Mouse (Mus musculus) heart, embryonic 12.5 days (tissue): ENCODE measurements around the gene Rpap2. TPM values are rescaled to one million over a fixed set of nuclear protein-coding genes. Genes with fewer than 3 reads are reported as not detected.

Experiments used
- ATAC-seq: fragments of 200-750 bp; cut with Nextera tagmentation; 2 replicates; pipeline ENCODE4 v1.8.0; 2017; ENCODE audit warnings: moderate TSS enrichment, moderate library complexity; ENCODE audit not compliant: insufficient number of reproducible peaks, low FRiP score
- H3K27ac ChIP-seq: fragments of 300-500 bp; sonication (generic); 2 replicates; pipeline ENCODE4 v1.5.1; 2016; ENCODE audit warnings: mild to moderate bottlenecking, moderate library complexity; ENCODE audit not compliant: poor library complexity, severe bottlenecking
- H3K27me3 ChIP-seq: fragments of 300-500 bp; sonication (generic); replicated peaks from 2 replicates; pipeline ENCODE4 v1.6.1; 2016; ENCODE audit warnings: mild to moderate bottlenecking, moderate library complexity
- H3K36me3 ChIP-seq: fragments of 300-500 bp; sonication (generic); 2 replicates; pipeline ENCODE4 v1.6.1; 2016; ENCODE audit warnings: mild to moderate bottlenecking, moderate library complexity
- H3K4me1 ChIP-seq: fragments of 300-500 bp; sonication (generic); replicated peaks from 2 replicates; pipeline ENCODE4 v1.6.1; 2016; ENCODE audit warnings: mild to moderate bottlenecking
- H3K4me2 ChIP-seq: fragments of 300-500 bp; sonication (generic); 2 replicates; pipeline ENCODE4 v1.6.1; 2016; ENCODE audit warnings: mild to moderate bottlenecking, moderate library complexity
- H3K4me3 ChIP-seq: fragments of 300-500 bp; sonication (generic); 2 replicates; pipeline ENCODE4 v1.5.1; 2016; ENCODE audit warnings: mild to moderate bottlenecking
- H3K9ac ChIP-seq: fragments of 300-500 bp; sonication (generic); 2 replicates; pipeline ENCODE4 v1.6.1; 2016; ENCODE audit warnings: mild to moderate bottlenecking, moderate library complexity
- H3K9me3 ChIP-seq: fragments of 300-500 bp; sonication (generic); replicated peaks from 2 replicates; pipeline ENCODE4 v1.6.1; 2016; ENCODE audit warnings: mild to moderate bottlenecking, moderate library complexity
- WGBS: fragments of 180-500 bp; shearing (Covaris S2); methylation state at CpG from one replicate; pipeline ENCODE4 v1.1.7; 2016; 5-methylcytosine and 5-hydroxymethylcytosine counted together
- polyA plus RNA-seq: library from polyadenylated mRNA; unstranded; fragments of >200 nt; fragmentation: Nextera tagmentation; extraction: Ambion mirVana; gene quantifications from 2 replicates; pipeline ENCODE4 v1.2.1, GENCODE M21; 2016

The Rpap2 gene
- polyA plus RNA-seq = 11.7 and 13.7 TPM in 2 replicates

DNA sequence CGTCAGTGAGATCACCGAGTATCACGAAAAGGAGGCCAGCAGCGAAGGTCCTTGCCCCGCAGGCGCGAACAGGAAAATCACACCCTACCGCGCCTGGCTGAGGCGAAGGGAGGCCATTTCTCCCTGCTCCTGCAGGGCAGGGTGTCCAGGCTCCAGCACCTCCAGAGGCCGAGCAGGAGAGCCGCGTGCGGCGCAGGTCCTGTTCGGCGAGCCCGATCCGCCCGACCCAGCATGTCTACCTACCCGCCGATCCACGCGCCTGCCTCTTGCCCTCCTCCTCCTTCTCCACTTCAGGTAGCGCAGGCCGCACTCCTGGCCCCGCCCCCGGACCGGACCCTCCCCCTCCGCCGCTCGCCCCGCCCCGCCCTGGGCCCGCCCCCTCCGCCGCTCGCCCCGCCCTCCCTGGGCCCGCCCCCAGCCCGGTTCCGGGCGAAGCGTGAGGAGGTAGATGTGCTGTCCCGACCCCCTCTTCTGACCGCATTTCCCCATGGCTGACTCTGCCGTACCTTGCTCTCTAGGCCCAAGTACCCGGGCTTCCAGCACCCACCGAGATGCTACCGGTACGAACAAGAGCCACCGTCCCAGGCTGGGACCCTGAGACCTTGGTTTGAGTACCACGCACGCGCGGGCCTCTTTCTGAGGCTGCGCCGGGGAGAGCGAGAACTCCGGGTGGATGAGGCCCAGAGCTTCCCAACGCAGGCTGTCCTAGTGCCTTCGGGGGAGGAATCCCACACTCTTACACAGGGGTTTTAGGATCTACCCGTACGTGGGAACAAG, at the start of gene Rpap2, which contains the start of gene Glmn:
Gene Rpap2, plus strand, starts transcription at position 73 of the 777 bp plus-strand sequence.
Gene Glmn, minus strand, starts transcription at position 588 of the 777 bp plus-strand sequence.
- ATAC-seq = peak; percentile 98
- Histone ChIP-seq H3K27ac (peak within 1 kb of the TSS; percentile 86), H3K4me1 (0 out of 2 replicates have a peak, but pooled peaks cover 6% of the 10 kb centered on the region), H3K4me3 (peak within 1 kb of the TSS; percentile 93), H3K36me3 (peaks cover 20% of the 10 kb centered on the region), H3K9ac (peak within 1 kb of the TSS; percentile 93), H3K27me3 (no peaks in the 10 kb centered on the region), H3K9me3 (no peaks in the 10 kb centered on the region), H3K4me2 (peak within 1 kb of the TSS; percentile 89)
- WGBS = under 1% methylated on average over 57 of the region's 64 CpGs

DNA sequence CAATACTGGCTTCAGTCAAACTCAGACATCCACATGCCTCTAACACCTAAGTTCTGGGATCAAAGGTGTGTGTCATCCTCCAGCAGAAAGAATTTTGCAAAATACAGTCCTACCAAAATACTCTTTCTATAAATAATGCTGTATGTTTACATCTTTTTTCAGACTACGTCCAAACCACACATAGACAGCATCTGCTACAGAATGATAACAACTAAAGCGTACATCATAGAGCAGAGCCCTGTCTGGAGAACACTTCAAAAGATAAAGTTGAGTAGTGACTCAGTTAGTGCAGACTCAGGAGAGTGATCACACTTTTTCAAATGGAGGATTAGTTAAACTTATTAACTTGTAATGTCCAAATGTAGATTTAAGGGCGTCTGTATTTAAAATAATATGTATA, 49.2 kb upstream of the Rpap2 start:
- ATAC-seq = peak; percentile 91
- 66% methylated on average over 3 of the region's 3 CpGs for WGBS
- no peak overlapping the region for H3K4me3 ChIP-seq
- H3K4me2 ChIP-seq = no peak overlapping the region
- H3K4me1 ChIP-seq = peaks cover 7% of the 10 kb centered on the region; the same call in 1 of the 2 replicates
- no peak overlapping the region for H3K9ac ChIP-seq
- H3K27me3 ChIP-seq = no peaks in the 10 kb centered on the region
- H3K9me3 ChIP-seq = no peaks in the 10 kb centered on the region
- peaks cover 33% of the 10 kb centered on the region for H3K36me3 ChIP-seq
- no peak overlapping the region for H3K27ac ChIP-seq

DNA sequence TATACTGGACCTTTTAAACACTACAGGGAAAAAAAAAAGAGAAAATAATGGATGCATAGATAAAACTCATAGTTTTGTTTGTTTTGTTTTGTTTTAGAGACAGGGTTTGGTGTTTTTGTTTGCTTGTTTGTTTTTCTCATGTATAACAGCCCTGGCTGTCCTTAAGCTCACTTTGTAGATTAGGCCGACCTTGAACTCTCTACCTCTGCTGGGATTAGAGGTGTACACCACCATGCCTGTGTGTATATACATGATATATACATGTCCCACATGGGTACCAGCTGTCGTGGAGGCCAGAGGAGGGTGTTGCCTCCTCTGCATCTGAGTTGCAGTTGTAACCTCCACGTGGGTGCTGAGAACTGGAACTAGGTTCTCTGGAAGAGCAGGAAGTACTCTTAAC, 48.7 kb upstream of the Rpap2 start:
- no peak overlapping the region for H3K4me2 ChIP-seq
- no peak overlapping the region for H3K9ac ChIP-seq
- peaks cover 7% of the 10 kb centered on the region; the same call in 1 of the 2 replicates for H3K4me1 ChIP-seq
- H3K4me3 ChIP-seq = no peak overlapping the region
- H3K27me3 ChIP-seq = no peaks in the 10 kb centered on the region
- H3K9me3 ChIP-seq = no peaks in the 10 kb centered on the region
- WGBS = 79% methylated on average over 3 of the region's 3 CpGs
- no peak for ATAC-seq
- H3K27ac ChIP-seq = no peak overlapping the region
- H3K36me3 ChIP-seq = peaks cover 35% of the 10 kb centered on the region

GRCm38 (mm10) chr5:107554336-107554735, 42.8 kb upstream of the Rpap2 start:
- no peak for ATAC-seq

DNA sequence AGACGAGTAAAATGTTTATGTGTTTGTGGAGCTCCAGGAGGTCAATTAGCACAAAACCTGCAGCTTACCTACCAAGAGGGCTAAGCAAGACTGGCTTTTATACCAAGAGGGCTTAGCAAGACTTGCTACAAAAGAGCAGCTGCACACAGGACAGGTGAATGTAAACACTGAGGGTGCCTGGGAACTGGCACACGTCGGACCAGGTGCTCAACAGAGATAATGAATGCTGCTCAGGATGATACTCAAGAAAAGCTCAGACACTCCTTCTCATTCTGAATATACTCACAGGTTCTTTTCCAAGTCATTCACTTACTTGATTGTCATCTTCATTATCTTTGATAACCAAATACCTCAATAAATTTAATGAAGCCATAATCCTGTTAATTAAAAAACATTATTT, 40.2 kb upstream of the Rpap2 start:
- Histone ChIP-seq H3K4me1 (no peaks in the 10 kb centered on the region), H3K4me3 (no peak overlapping the region)

More at GRCm38 (mm10) chr5:107554336-107554735, 42.8 kb upstream of the Rpap2 start:
- 82% methylated on average over 5 of the region's 5 CpGs for WGBS
- Histone ChIP-seq H3K4me1 (peaks cover 1% of the 10 kb centered on the region; the same call in 1 of the 2 replicates), H3K9me3 (no peaks in the 10 kb centered on the region), H3K36me3 (peaks cover 47% of the 10 kb centered on the region), H3K9ac (no peak overlapping the region), H3K27ac (no peak overlapping the region), H3K27me3 (no peaks in the 10 kb centered on the region), H3K4me2 (no peak overlapping the region), H3K4me3 (no peak overlapping the region)

GRCm38 (mm10) chr5:107569148-107569547, 28.0 kb upstream of the Rpap2 start:
- Histone ChIP-seq H3K36me3 (peaks cover 58% of the 10 kb centered on the region), H3K4me2 (no peak overlapping the region), H3K27me3 (no peaks in the 10 kb centered on the region), H3K9me3 (no peaks in the 10 kb centered on the region; the same call in 1 of the 2 replicates), H3K4me3 (no peak overlapping the region), H3K4me1 (no peaks in the 10 kb centered on the region), H3K9ac (no peak overlapping the region), H3K27ac (no peak overlapping the region)
- 96% methylated on average over 9 of the region's 9 CpGs for WGBS
- no peak for ATAC-seq

More for the DNA sequence above, 40.2 kb upstream of the Rpap2 start:
- H3K27ac ChIP-seq = no peak overlapping the region
- WGBS = 73% methylated on average over 3 of the region's 3 CpGs
- no peak for ATAC-seq
- H3K36me3 ChIP-seq = peaks cover 51% of the 10 kb centered on the region
- H3K9ac ChIP-seq = no peak overlapping the region
- no peak overlapping the region for H3K4me2 ChIP-seq
- no peaks in the 10 kb centered on the region for H3K9me3 ChIP-seq
- H3K27me3 ChIP-seq = no peaks in the 10 kb centered on the region

DNA sequence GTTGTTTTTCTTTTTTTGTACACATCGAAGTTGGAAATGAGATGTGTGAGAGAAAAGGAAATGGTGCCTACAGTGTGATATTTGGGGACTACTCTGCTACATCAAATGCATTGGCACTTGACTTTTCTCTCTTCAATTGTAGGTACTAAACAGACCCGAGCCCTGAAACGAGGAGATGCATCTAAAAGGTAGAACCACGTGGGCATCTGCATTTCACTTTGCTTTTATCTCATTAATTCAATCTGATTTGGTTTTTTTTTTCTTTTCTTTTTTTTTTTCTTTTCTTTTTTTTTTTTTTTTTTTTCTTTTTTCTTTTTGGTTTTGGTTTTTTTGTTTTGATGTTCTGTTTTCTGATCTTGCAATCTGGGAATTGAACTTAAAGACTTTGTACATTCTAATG, 1.2 kb downstream of the Rpap2 start:
- H3K9me3 ChIP-seq = no peaks in the 10 kb centered on the region
- 26% methylated on average over 4 of the region's 4 CpGs for WGBS
- H3K4me3 ChIP-seq = peak overlapping the region; percentile 93
- peak overlapping the region; percentile 89 for H3K4me2 ChIP-seq
- H3K36me3 ChIP-seq = peaks cover 21% of the 10 kb centered on the region
- no peaks in the 10 kb centered on the region for H3K27me3 ChIP-seq
- H3K9ac ChIP-seq = peak overlapping the region; percentile 93; the same call in 1 of the 2 replicates
- ATAC-seq = no peak
- H3K27ac ChIP-seq = no peak overlapping the region
- 0 out of 2 replicates have a peak, but pooled peaks cover 6% of the 10 kb centered on the region for H3K4me1 ChIP-seq

DNA sequence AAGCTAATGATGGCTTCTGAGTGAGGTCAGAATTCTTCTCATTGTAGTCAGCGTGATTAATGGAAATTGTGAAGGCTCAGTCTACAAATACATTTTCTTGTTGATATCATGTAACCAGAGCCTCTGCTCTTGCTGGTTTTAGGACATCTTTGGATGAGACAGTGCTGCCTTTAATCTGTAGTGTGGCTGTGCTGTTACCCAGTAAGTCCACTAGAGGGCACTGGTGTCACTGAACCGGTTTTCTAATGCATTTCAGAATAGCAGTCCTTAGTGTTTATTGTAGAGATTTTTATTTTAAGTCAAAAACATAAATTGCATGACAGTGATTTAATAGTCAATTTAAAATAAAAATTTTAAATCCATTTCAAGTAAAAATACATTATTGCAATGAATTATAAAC, 14.1 kb downstream of the Rpap2 start:
- Histone ChIP-seq H3K4me3 (no peak overlapping the region), H3K27me3 (no peaks in the 10 kb centered on the region), H3K27ac (no peak overlapping the region), H3K4me1 (no peaks in the 10 kb centered on the region), H3K36me3 (peaks cover 32% of the 10 kb centered on the region), H3K9ac (no peak overlapping the region), H3K4me2 (no peak overlapping the region), H3K9me3 (no peaks in the 10 kb centered on the region)
- ATAC-seq = no peak
- 3% methylated on average over 2 of the region's 2 CpGs for WGBS

GRCm38 (mm10) chr5:107617986-107618385, 20.8 kb downstream of the Rpap2 start:
- H3K27me3 ChIP-seq = no peaks in the 10 kb centered on the region
- H3K4me3 ChIP-seq = no peak overlapping the region
- no peak overlapping the region for H3K4me2 ChIP-seq
- no peak overlapping the region for H3K27ac ChIP-seq
- ATAC-seq = no peak
- 87% methylated on average over 6 of the region's 6 CpGs for WGBS
- H3K36me3 ChIP-seq = peaks cover 60% of the 10 kb centered on the region
- no peak overlapping the region for H3K9ac ChIP-seq
- no peaks in the 10 kb centered on the region for H3K9me3 ChIP-seq
- no peaks in the 10 kb centered on the region for H3K4me1 ChIP-seq

DNA sequence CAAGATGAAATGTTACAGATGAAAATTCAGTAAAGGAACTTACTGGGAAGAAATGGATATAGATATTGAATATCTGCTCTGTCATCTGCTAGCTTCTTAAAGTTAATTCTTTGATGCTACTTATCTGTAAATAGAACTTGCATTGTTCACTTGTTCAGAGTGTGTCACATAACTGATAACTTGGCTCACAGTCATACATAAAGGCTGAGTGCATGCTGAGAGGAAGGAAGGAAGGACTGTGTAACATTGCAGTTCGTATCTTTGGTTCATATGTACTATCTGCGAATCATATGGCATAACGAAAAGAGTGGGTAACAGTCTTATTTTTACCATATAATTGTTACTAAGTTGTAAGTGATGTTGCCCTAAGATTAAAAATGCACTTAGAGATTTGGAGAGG, 24.2 kb downstream of the Rpap2 start:
- H3K4me3 ChIP-seq = no peak overlapping the region
- H3K9me3 ChIP-seq = no peaks in the 10 kb centered on the region
- H3K9ac ChIP-seq = no peak overlapping the region
- H3K27ac ChIP-seq = no peak overlapping the region
- peaks cover 60% of the 10 kb centered on the region for H3K36me3 ChIP-seq
- H3K4me2 ChIP-seq = no peak overlapping the region
- ATAC-seq = no peak
- WGBS = 76% methylated on average over 3 of the region's 3 CpGs
- no peaks in the 10 kb centered on the region for H3K27me3 ChIP-seq
- no peaks in the 10 kb centered on the region for H3K4me1 ChIP-seq

- ATAC-seq = no peak
- no peaks in the 10 kb centered on the region for H3K4me1 ChIP-seq
- H3K9me3 ChIP-seq = no peaks in the 10 kb centered on the region
- H3K4me3 ChIP-seq = no peak overlapping the region
- no peak overlapping the region for H3K9ac ChIP-seq
- no peak overlapping the region for H3K27ac ChIP-seq
- no peak overlapping the region for H3K4me2 ChIP-seq
- peaks cover 21% of the 10 kb centered on the region for H3K36me3 ChIP-seq
- H3K27me3 ChIP-seq = no peaks in the 10 kb centered on the region
- 91% methylated on average over 4 of the region's 4 CpGs for WGBS
Measured at GRCm38 (mm10) chr5:107633651-107634050, 36.5 kb downstream of the Rpap2 start.
